Mouse (Mus musculus): Measurements from ENCODE around the gene Txndc17.

- TF ChIP-seq POLR2A (IDR thresholded peaks at IDR 0.05; ENCODE audit: borderline replicate concordance, extremely low read depth, insufficient read depth, insufficient read length, poor library complexity, severe bottlenecking) (no peak), CTCF (IDR thresholded peaks at IDR 0.05; ENCODE audit: borderline replicate concordance, extremely low read depth, insufficient read depth, insufficient read length) (no peak)
Observed at GRCm38 (mm10) chr11:72232068-72232467, 24.7 kb downstream of the Txndc17 start.
